Mouse (Mus musculus) stomach, embryonic 14.5 days (tissue): ENCODE data around the gene Zfp1. TPM values are rescaled to one million over a fixed set of nuclear protein-coding genes. Genes with fewer than 3 reads are reported as not detected.

Experiments
- ATAC-seq: fragments of 200-750 bp; cut with Nextera tagmentation; 2 replicates; pipeline ENCODE4 v1.8.0; 2017; ENCODE audit warnings: low read depth, moderate TSS enrichment; ENCODE audit not compliant: insufficient number of reproducible peaks, insufficient read depth, low FRiP score
- H3K27ac ChIP-seq: fragments of 300-500 bp; sonication (generic); 2 replicates; pipeline ENCODE4 v1.5.1; 2014; ENCODE audit warnings: mild to moderate bottlenecking, low read length, moderate library complexity, mixed read lengths
- H3K27me3 ChIP-seq: fragments of 300-500 bp; sonication (generic); 2 replicates; pipeline ENCODE4 v1.6.1; 2014; ENCODE audit warnings: low read length, control low read depth, mixed read lengths; ENCODE audit not compliant: control insufficient read depth, insufficient read depth
- H3K36me3 ChIP-seq: fragments of 300-500 bp; sonication (generic); 2 replicates; pipeline ENCODE4 v1.6.1; 2014; ENCODE audit warnings: mild to moderate bottlenecking, control low read depth, low read length, moderate library complexity, mixed read lengths; ENCODE audit not compliant: control insufficient read depth, insufficient read depth
- H3K4me1 ChIP-seq: fragments of 300-500 bp; sonication (generic); 2 replicates; pipeline ENCODE4 v1.6.1; 2014; ENCODE audit warnings: low read length, control low read depth, mixed read lengths; ENCODE audit not compliant: control insufficient read depth, insufficient read depth
- H3K4me2 ChIP-seq: fragments of 300-500 bp; sonication (generic); replicated peaks from 2 replicates; pipeline ENCODE4 v1.6.1; 2014; ENCODE audit warnings: low read depth, low read length, control low read depth
- H3K4me3 ChIP-seq: fragments of 300-500 bp; sonication (generic); 2 replicates; pipeline ENCODE4 v1.5.1; 2014; ENCODE audit warnings: low read depth, low read length, control low read depth
- H3K9ac ChIP-seq: fragments of 300-500 bp; sonication (generic); replicated peaks from 2 replicates; pipeline ENCODE4 v1.6.1; 2014; ENCODE audit warnings: low read depth, mild to moderate bottlenecking, control low read depth, low read length, moderate library complexity, mixed read lengths
- H3K9me3 ChIP-seq: fragments of 300-500 bp; sonication (generic); 2 replicates; pipeline ENCODE4 v1.6.1; 2016; ENCODE audit warnings: low read depth, low read length, control low read depth; ENCODE audit not compliant: control insufficient read depth
- WGBS: fragments of 180-500 bp; shearing (Covaris S2); extraction: QIAGEN DNeasy Blood & Tissue Kit; methylation state at CpG from one replicate; pipeline ENCODE4 v1.1.7; 2014; 5-methylcytosine and 5-hydroxymethylcytosine counted together
- polyA plus RNA-seq: library from polyadenylated mRNA; unstranded; fragments of >200 nt; fragmentation: Nextera tagmentation; extraction: Ambion mirVana; gene quantifications from 2 replicates; pipeline ENCODE4 v1.2.1, GENCODE M21; 2014

Zfp1 gene
- 26.3 and 26.7 TPM in 2 replicates for polyA plus RNA-seq

- Histone ChIP-seq H3K9ac (peak within 1 kb of the TSS; percentile 75), H3K27me3 (no peaks in the 10 kb centered on the region), H3K36me3 (no peaks in the 10 kb centered on the region), H3K9me3 (no peaks in the 10 kb centered on the region), H3K27ac (peak within 1 kb of the TSS; percentile 92), H3K4me2 (peak within 1 kb of the TSS; percentile 58), H3K4me3 (peak within 1 kb of the TSS; percentile 63), H3K4me1 (no peaks in the 10 kb centered on the region; the same call in 1 of the 2 replicates)
- WGBS: 1% methylated on average over 75 of the region's 75 CpGs
- ATAC-seq: peak; percentile 95
Observed at GRCm38 (mm10) chr8:111643264-111644141, at the start of gene Zfp1. Gene Zfp1, plus strand, starts transcription at chr8:111643401.

GRCm38 (mm10) chr8:111594044-111594840 is 49.0 kb upstream of the Zfp1 start:
- no peak overlapping the region for H3K27ac ChIP-seq
- no peaks in the 10 kb centered on the region for H3K9me3 ChIP-seq
- no peak for ATAC-seq
- no peaks in the 10 kb centered on the region for H3K36me3 ChIP-seq
- no peak overlapping the region for H3K4me2 ChIP-seq
- WGBS: 64% methylated on average over 3 of the region's 3 CpGs
- no peak overlapping the region for H3K9ac ChIP-seq
- H3K27me3 ChIP-seq: no peaks in the 10 kb centered on the region
- no peak overlapping the region for H3K4me3 ChIP-seq
- peaks cover 31% of the 10 kb centered on the region for H3K4me1 ChIP-seq

- Histone ChIP-seq H3K4me1 (peaks cover 31% of the 10 kb centered on the region), H3K36me3 (no peaks in the 10 kb centered on the region), H3K9ac (no peak overlapping the region), H3K27ac (peak overlapping the region; percentile 66; the same call in 1 of the 2 replicates), H3K9me3 (no peaks in the 10 kb centered on the region), H3K27me3 (no peaks in the 10 kb centered on the region), H3K4me3 (no peak overlapping the region), H3K4me2 (no peak overlapping the region)
- 90% methylated on average over 2 of the region's 2 CpGs for WGBS
- ATAC-seq: no peak
Observed at GRCm38 (mm10) chr8:111594951-111595350, 48.2 kb upstream of the Zfp1 start.

- Histone ChIP-seq H3K4me1 (peaks cover 31% of the 10 kb centered on the region), H3K27me3 (no peaks in the 10 kb centered on the region), H3K27ac (peak overlapping the region; percentile 66; the same call in 1 of the 2 replicates), H3K9me3 (no peaks in the 10 kb centered on the region), H3K36me3 (no peaks in the 10 kb centered on the region), H3K4me2 (no peak overlapping the region), H3K9ac (no peak overlapping the region), H3K4me3 (no peak overlapping the region)
- peak; percentile 70 for ATAC-seq
- WGBS: 60% methylated on average over 15 of the region's 15 CpGs
Observed at GRCm38 (mm10) chr8:111595712-111596484, 47.3 kb upstream of the Zfp1 start.

GRCm38 (mm10) chr8:111596485-111596821 is 46.7 kb upstream of the Zfp1 start:
- Histone ChIP-seq H3K9ac (no peak overlapping the region), H3K4me2 (no peak overlapping the region), H3K9me3 (no peaks in the 10 kb centered on the region), H3K27ac (peak overlapping the region; percentile 66; the same call in 1 of the 2 replicates), H3K27me3 (no peaks in the 10 kb centered on the region), H3K4me1 (peaks cover 31% of the 10 kb centered on the region), H3K36me3 (no peaks in the 10 kb centered on the region), H3K4me3 (no peak overlapping the region)
- 55% methylated on average over 3 of the region's 3 CpGs for WGBS
- no peak for ATAC-seq

DNA sequence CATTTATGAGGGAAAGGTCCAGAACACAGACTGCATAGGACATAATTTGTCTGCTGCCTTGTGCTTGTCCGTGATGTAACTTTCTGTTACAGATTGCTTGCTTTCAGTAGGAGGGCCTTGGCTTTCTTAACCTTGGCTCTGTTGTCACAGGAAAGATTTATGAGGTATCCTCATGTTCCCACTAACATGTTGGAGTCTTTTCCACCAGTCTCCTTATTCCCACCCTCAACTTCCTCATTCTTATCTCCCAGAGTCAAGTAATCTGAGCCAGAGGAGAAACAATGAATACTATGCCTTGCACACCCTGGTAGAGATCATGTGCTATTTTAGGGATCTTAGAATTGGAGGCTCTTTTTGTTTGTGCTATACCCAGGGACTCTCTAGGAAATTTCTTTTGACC is 45.9 kb upstream of the Zfp1 start:
- 5% methylated on average over 1 of the region's 1 CpGs for WGBS
- peaks cover 31% of the 10 kb centered on the region for H3K4me1 ChIP-seq
- peak overlapping the region; percentile 66; the same call in 1 of the 2 replicates for H3K27ac ChIP-seq
- no peak overlapping the region for H3K9ac ChIP-seq
- H3K27me3 ChIP-seq: no peaks in the 10 kb centered on the region
- H3K4me3 ChIP-seq: no peak overlapping the region
- H3K9me3 ChIP-seq: no peaks in the 10 kb centered on the region
- H3K4me2 ChIP-seq: no peak overlapping the region
- H3K36me3 ChIP-seq: no peaks in the 10 kb centered on the region
- ATAC-seq: peak; percentile 47; the same call in 1 of the 2 replicates

- H3K27ac ChIP-seq: no peak overlapping the region
- 82% methylated on average over 9 of the region's 9 CpGs for WGBS
Observed at GRCm38 (mm10) chr8:111599707-111600444, 43.3 kb upstream of the Zfp1 start.

More at GRCm38 (mm10) chr8:111599707-111600444, 43.3 kb upstream of the Zfp1 start:
- Histone ChIP-seq H3K9me3 (no peaks in the 10 kb centered on the region), H3K27me3 (no peaks in the 10 kb centered on the region), H3K4me1 (peaks cover 22% of the 10 kb centered on the region), H3K36me3 (no peaks in the 10 kb centered on the region), H3K9ac (no peak overlapping the region), H3K4me3 (no peak overlapping the region), H3K4me2 (no peak overlapping the region)
- ATAC-seq: no peak
